Comparison of ENCODE assay signal across 16 mouse cellular contexts in the genomic region with DNA sequence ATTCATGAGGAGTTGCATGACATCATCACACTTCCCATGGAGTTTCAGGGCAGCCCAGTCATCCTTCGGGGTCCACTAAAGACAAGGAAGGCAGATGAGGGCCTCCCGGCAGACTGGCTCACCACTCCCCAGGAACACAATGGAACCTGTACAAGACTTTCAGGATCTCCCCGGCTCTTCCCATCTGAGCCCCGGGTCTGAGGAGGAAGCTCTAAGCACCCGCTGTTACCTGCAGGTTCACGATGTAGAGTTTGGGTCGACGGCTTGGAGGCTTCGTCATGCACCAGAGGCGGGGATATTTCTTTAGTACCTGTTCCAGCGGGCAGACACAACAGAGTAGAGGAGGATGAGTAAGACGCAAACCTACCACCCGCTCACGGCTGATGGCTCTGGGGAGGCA. TPM values are rescaled to one million over a fixed set of nuclear protein-coding genes. Genes with fewer than 3 reads are reported as not detected.
"Had no signal": no experiment of that assay in that cellular context is flagged by ENCODE, and none has a peak within 500 bp of the region (broad histone marks: within the 10 kb centered on the region; RNA-seq: fewer than 3 reads in every experiment).

No protein-coding gene starts in this region.

- H3K27ac ChIP-seq: limb, embryonic 12.5 days; liver, embryonic 13.5 days; lung, embryonic 15.5 days; macrophage; midbrain, embryonic 15.5 days; neural tube, embryonic 12.5 days; stomach, postnatal 0 days had no signal

- H3K9me3 ChIP-seq: limb, embryonic 12.5 days; liver, embryonic 13.5 days; lung, embryonic 15.5 days; midbrain, embryonic 15.5 days; neural tube, embryonic 12.5 days had no signal

- ATAC-seq: liver, postnatal 0 days; midbrain, embryonic 15.5 days had no signal

- H3K9ac ChIP-seq: limb, embryonic 12.5 days; liver, embryonic 13.5 days; liver, postnatal 0 days; lung, embryonic 15.5 days; midbrain, embryonic 15.5 days; neural tube, embryonic 12.5 days had no signal

- DNase-seq: kidney, adult 8-10 months; liver; liver, embryonic 13.5 days; liver, postnatal 0 days; lung, postnatal 14 days; thymus, adult 2 months; thymus, postnatal 25 days had no signal

- H3K4me2 ChIP-seq: limb, embryonic 12.5 days; liver, embryonic 13.5 days; lung, embryonic 15.5 days; midbrain, embryonic 15.5 days; neural tube, embryonic 12.5 days had no signal

- H3K4me3 ChIP-seq: limb, embryonic 12.5 days; liver, embryonic 13.5 days; lung, embryonic 15.5 days; midbrain, embryonic 15.5 days; neural tube, embryonic 12.5 days had no signal

- H3K27me3 ChIP-seq: limb, embryonic 12.5 days; liver, embryonic 13.5 days; lung, embryonic 15.5 days; midbrain, embryonic 15.5 days; neural tube, embryonic 12.5 days had no signal

RNA-seq across cellular contexts. Expression of a gene that starts 11.9 kb away (rescaled TPM):
- total RNA-seq: left cerebral cortex, postnatal 25 days; monocyte, adult 5-6 weeks; neutrophil, adult 5-6 weeks had no signal
- polyA plus RNA-seq: macrophage had no signal
